Mouse (Mus musculus) left cerebral cortex, adult 18-20 months (tissue): Measurements from ENCODE around the gene Olfr585. TPM values are rescaled to one million over a fixed set of nuclear protein-coding genes. Genes with fewer than 3 reads are reported as not detected.

Source experiments
- DNase-seq, 2 experiments: peaks; one replicate each; pipeline ENCODE4 v3.0.0; 2021 to 2022; ENCODE audit warnings: low spot score in 2 of 2, mixed read lengths in 1 of 2
- long read RNA-seq, 2 experiments: library from polyadenylated mRNA; stranded (forward); transcript quantifications; one replicate each; pipeline ENCODE4 v2.0.0; 2021
- total RNA-seq, 2 experiments: library from RNA; stranded (reverse); gene quantifications; 2 replicates each; pipeline ENCODE4 v1.2.3; 2021

The Olfr585 gene
- total RNA-seq = not detected
- long read RNA-seq, experiment 1 = 0 reads
- long read RNA-seq, experiment 2 = 0 reads

GRCm38 (mm10) chr7:103097420-103097819 lies at the start of gene Olfr585:
Gene Olfr585, plus strand, starts transcription at chr7:103097720.
- no peak for DNase-seq

DNA sequence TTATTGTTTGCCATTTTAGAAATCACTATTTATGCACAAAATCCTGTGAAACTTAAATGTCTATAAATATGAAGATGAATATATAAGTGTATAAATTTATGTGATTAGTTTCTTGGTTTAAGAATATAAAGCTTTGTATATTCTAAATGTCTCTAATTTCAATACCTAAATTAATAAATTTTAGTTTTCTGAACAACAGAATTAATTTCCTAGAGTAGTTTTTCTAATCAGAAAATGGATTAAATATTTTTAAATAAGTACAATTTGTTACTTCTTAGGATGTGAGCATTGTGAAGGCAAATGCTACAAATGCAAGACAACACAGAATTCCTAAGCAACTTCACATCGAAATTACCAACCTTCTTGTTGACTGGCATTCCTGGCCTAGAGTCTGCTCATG lies 46.5 kb upstream of the Olfr585 start, which contains the start of gene Olfr583:
TSS of gene Olfr583 (plus strand) at position 301 of the 400 bp plus-strand sequence.
- no peak for DNase-seq

DNA sequence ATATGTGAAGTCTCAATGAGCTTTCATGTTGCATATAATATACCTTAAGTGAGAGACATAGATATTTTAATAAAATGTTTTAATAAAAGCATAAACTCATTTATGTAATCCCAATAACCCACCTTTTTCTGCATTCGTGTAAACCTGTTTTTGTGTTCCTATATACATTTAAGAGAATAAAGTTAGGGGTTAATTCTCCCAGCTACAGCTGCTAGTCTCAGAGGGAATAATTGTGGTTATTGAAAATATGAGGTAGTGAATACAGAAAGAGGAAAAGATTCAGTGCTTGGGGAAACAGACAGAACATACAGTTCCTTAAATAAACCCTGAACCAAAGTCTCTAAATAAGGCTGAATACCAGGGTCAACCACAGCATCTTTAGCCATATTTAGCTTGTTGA lies 15.9 kb upstream of the Olfr585 start, which contains the start of gene Olfr584:
TSS of gene Olfr584 (plus strand) at position 301 of the 400 bp plus-strand sequence.
- DNase-seq = no peak

- no peak for DNase-seq
Observed at GRCm38 (mm10) chr7:103119406-103119805, 21.9 kb downstream of the Olfr585 start.

- DNase-seq = no peak
Observed at GRCm38 (mm10) chr7:103125538-103125937, 28.0 kb downstream of the Olfr585 start, which contains the start of gene Olfr586. Gene Olfr586, minus strand, starts transcription at chr7:103125638.

GRCm38 (mm10) chr7:103140579-103140978 lies 43.1 kb downstream of the Olfr585 start, which contains the start of gene Olfr588-ps1:
Gene Olfr588-ps1, plus strand, starts transcription at chr7:103140879.
- no peak for DNase-seq

Other genes starting within 250 kb of the Olfr585 start
- not detected for gene Olfr566, start 239.0 kb upstream of the Olfr585 start, total RNA-seq
- gene Olfr568, start 220.6 kb upstream of the Olfr585 start, total RNA-seq = not detected
- gene Olfr569, start 206.8 kb upstream of the Olfr585 start, total RNA-seq = not detected
- gene Olfr570, start 203.1 kb upstream of the Olfr585 start, total RNA-seq = not detected
- not detected for gene Olfr571, start 180.2 kb upstream of the Olfr585 start, total RNA-seq
- not detected for gene Olfr572, start 173.3 kb upstream of the Olfr585 start, total RNA-seq
- not detected for gene Olfr573-ps1, start 155.1 kb upstream of the Olfr585 start, total RNA-seq
- not detected for gene Olfr574, start 149.3 kb upstream of the Olfr585 start, total RNA-seq
- gene Olfr575, start 138.9 kb upstream of the Olfr585 start, total RNA-seq = not detected
- gene Olfr576, start 135.1 kb upstream of the Olfr585 start, total RNA-seq = not detected
- not detected for gene Olfr577, start 121.8 kb upstream of the Olfr585 start, total RNA-seq
- gene Olfr578, start 108.4 kb upstream of the Olfr585 start, total RNA-seq = not detected
- gene Olfr582, start 59.7 kb upstream of the Olfr585 start, total RNA-seq = not detected
- gene Olfr583, start 46.4 kb upstream of the Olfr585 start, total RNA-seq = not detected
- gene Olfr584, start 15.8 kb upstream of the Olfr585 start, total RNA-seq = not detected
- not detected for gene Olfr586, start 27.9 kb downstream of the Olfr585 start, total RNA-seq
- gene Olfr588-ps1, start 43.2 kb downstream of the Olfr585 start, total RNA-seq = not detected
- not detected for gene Olfr589, start 58.6 kb downstream of the Olfr585 start, total RNA-seq
- not detected for gene Olfr591, start 80.6 kb downstream of the Olfr585 start, total RNA-seq
- not detected for gene Olfr592, start 87.1 kb downstream of the Olfr585 start, total RNA-seq
- not detected for gene Olfr593, start 114.1 kb downstream of the Olfr585 start, total RNA-seq
- gene Olfr594, start 119.3 kb downstream of the Olfr585 start, total RNA-seq = not detected
- not detected for gene Usp17ld, start 154.8 kb downstream of the Olfr585 start, total RNA-seq
- gene Olfr596, start 207.9 kb downstream of the Olfr585 start, total RNA-seq = not detected
- not detected for gene Olfr597, start 218.6 kb downstream of the Olfr585 start, total RNA-seq
- not detected for gene Olfr598, start 225.8 kb downstream of the Olfr585 start, total RNA-seq
- gene Olfr599, start 238.2 kb downstream of the Olfr585 start, total RNA-seq = not detected